Mouse (Mus musculus) G1E (cell line): Measurements from ENCODE around the gene C7. TPM values are rescaled to one million over a fixed set of nuclear protein-coding genes. Genes with fewer than 3 reads are reported as not detected.

Experiments used
- ATAC-seq: 2 replicates; pipeline ENCODE4 v1.8.0; 2016; ENCODE audit warnings: mild to moderate bottlenecking; ENCODE audit not compliant: insufficient number of reproducible peaks, poor library complexity, low FRiP score, severe bottlenecking; ENCODE audit errors: extremely low read depth
- DNase-seq: peaks from one replicate; pipeline ENCODE4 v3.0.0; 2012; ENCODE audit warnings: low spot score
- H3K27me3 ChIP-seq: 2 replicates; pipeline ENCODE4 v1.6.1; 2012; ENCODE audit warnings: mild to moderate bottlenecking, low read length, inconsistent platforms; ENCODE audit not compliant: insufficient read depth
- H3K36me3 ChIP-seq: replicated peaks from 2 replicates; pipeline ENCODE3; 2012; ENCODE audit warnings: mild to moderate bottlenecking, inconsistent platforms
- H3K4me1 ChIP-seq: 2 replicates; pipeline ENCODE4 v1.6.1; 2012; ENCODE audit warnings: low read depth, low read length, inconsistent platforms, mixed read lengths; ENCODE audit not compliant: insufficient read depth
- H3K4me3 ChIP-seq: 2 replicates; pipeline ENCODE4 v1.5.1; 2012; ENCODE audit warnings: low read depth, mild to moderate bottlenecking, inconsistent platforms, low read length, moderate library complexity, mixed read lengths
- H3K9me3 ChIP-seq: replicated peaks from 2 replicates; pipeline ENCODE4 v1.6.1; 2012; ENCODE audit warnings: inconsistent platforms
- CTCF ChIP-seq: IDR thresholded peaks from 2 replicates; pipeline ENCODE4 v1.5.1; 2012; ENCODE audit warnings: low read depth, low read length, inconsistent platforms, mixed read lengths
- GATA1 ChIP-seq: IDR thresholded peaks from 2 replicates; pipeline ENCODE4 v1.6.1; 2012; ENCODE audit warnings: borderline replicate concordance, low read length, inconsistent platforms, mixed read lengths
- GATA2 ChIP-seq: IDR thresholded peaks from 2 replicates; pipeline ENCODE4 v1.6.1; 2012; ENCODE audit warnings: low read depth, low read length, inconsistent platforms, borderline replicate concordance
- POLR2AphosphoS5 ChIP-seq: IDR thresholded peaks from 2 replicates; pipeline ENCODE4 v1.6.1; 2012; ENCODE audit warnings: low read depth, low read length, inconsistent platforms; ENCODE audit not compliant: insufficient replicate concordance
- TAL1 ChIP-seq: conservative IDR thresholded peaks from 2 replicates; pipeline ENCODE4 v1.6.1; 2012; ENCODE audit warnings: low read depth, low read length, inconsistent platforms, mixed read lengths
- polyA plus RNA-seq: library from polyadenylated mRNA; stranded (reverse); fragments of >175 nt; gene quantifications from 2 replicates; pipeline ENCODE4 v1.2.3, GENCODE M21; 2012
- total RNA-seq, 2 experiments: library from RNA; stranded (forward) in 1 of 2; stranded (reverse) in 1 of 2; fragments of 200-1000 nt in 1 of 2; fragments of >200 nt in 1 of 2; fragmentation: Nextera tagmentation in 1 of 2; gene quantifications; 2 replicates each; pipeline ENCODE4 v1.2.3; 2014 to 2017

C7 gene
- total and polyA plus RNA-seq, 3 experiments: 0.05 TPM; not detected in 2

DNA sequence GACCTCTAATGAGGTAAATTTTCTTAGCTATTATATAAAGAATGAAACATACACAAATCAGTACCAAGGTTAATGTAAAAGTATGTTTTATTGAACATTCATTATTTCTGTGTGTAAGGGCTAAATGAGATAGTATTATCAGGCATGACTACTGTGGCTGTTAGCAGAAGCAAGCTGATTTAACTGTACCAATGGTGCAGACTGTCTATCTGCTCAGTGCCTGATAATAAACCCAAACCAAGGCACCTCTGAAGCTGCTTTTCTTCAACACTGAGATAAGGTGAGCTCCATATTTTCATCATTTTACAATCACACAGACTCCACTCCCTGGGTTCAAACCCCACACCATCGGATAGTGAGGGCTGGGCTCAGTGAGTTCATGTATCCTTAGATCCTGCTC is 33.8 kb upstream of the C7 start:
- H3K27me3 ChIP-seq: no peaks in the 10 kb centered on the region
- peaks cover 43% of the 10 kb centered on the region for H3K36me3 ChIP-seq
- ATAC-seq (no peak), DNase-seq (no peak)
- H3K9me3 ChIP-seq: no peaks in the 10 kb centered on the region
- peaks cover 17% of the 10 kb centered on the region for H3K4me1 ChIP-seq
- no peak for TF ChIP-seq GATA1
- TF ChIP-seq TAL1: peak; percentile 43
- no peak for TF ChIP-seq CTCF
- TF ChIP-seq POLR2AphosphoS5: no peak
- no peak overlapping the region for H3K4me3 ChIP-seq

DNA sequence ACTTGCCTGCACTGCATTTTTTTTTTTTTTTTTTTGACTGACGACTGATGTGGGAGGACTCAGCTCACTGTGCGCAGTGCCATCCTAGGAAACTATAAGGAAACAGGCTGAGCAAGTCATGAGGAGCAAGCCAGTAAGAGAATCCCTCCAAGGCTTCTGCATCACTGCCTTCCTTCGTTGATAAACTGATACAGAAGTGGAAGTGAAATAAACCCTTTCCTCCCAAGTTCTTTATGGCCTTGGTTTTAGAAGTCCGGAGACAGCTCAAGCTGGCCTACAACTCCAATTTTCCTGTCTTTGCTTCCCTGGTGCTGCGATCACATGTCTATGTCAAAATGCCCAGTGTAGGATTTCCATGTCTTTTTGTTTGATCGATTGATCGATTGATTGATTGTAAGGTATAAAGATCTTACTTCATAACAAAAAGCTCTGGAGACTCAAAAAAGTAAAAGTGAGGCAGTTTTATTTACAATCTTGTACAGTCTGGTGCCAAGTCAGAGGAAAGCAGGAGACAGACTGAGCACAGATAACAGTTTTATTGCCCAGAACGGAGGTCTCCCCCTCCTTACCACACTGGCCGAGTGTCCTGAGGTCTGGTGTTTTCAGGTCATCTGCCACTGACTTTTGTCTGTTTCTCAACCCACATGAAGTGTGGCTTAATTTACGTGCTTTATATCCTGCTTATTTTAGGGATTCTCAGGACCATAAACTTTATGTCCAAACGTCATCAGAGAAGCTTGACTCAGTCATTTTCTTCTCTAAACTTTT is 32.2 kb upstream of the C7 start:
- peaks cover 3% of the 10 kb centered on the region; the same call in 1 of the 2 replicates for H3K9me3 ChIP-seq
- DNase-seq (no peak), ATAC-seq (no peak)
- peaks cover 29% of the 10 kb centered on the region for H3K36me3 ChIP-seq
- peaks cover 14% of the 10 kb centered on the region for H3K4me1 ChIP-seq
- TF ChIP-seq POLR2AphosphoS5: no peak
- TF ChIP-seq GATA2: no peak
- TF ChIP-seq GATA1: no peak
- TF ChIP-seq CTCF: no peak
- no peak for TF ChIP-seq TAL1
- no peak overlapping the region for H3K4me3 ChIP-seq
- H3K27me3 ChIP-seq: peaks cover 3% of the 10 kb centered on the region; the same call in 1 of the 2 replicates

DNA sequence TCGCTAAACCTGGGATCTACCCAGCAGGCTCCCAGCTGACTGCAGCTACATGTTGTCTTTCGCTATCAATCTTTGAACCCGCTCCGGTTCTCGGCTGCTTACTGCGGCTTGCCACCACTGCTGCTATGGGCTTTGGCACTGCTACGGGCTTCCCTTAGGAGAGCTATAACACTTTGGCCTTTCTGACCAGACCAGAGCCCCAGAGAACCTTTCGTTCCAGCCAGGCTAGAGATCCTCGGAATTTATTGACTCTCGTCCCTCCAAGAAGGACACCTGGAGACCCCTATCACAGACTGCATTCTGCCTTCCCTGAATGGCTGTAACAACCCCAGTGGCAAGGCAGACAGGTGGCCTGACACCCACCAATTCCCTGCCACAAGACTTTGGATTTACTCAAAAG is 26.6 kb upstream of the C7 start:
- Histone ChIP-seq H3K27me3 (peaks cover 6% of the 10 kb centered on the region), H3K36me3 (no peaks in the 10 kb centered on the region), H3K9me3 (peaks cover 3% of the 10 kb centered on the region; the same call in 1 of the 2 replicates), H3K4me1 (peaks cover 23% of the 10 kb centered on the region), H3K4me3 (no peak overlapping the region)
- ATAC-seq (no peak), DNase-seq (no peak)
- no peak for TF ChIP-seq CTCF
- no peak for TF ChIP-seq GATA1
- no peak for TF ChIP-seq TAL1
- no peak for TF ChIP-seq GATA2
- no peak for TF ChIP-seq POLR2AphosphoS5

DNA sequence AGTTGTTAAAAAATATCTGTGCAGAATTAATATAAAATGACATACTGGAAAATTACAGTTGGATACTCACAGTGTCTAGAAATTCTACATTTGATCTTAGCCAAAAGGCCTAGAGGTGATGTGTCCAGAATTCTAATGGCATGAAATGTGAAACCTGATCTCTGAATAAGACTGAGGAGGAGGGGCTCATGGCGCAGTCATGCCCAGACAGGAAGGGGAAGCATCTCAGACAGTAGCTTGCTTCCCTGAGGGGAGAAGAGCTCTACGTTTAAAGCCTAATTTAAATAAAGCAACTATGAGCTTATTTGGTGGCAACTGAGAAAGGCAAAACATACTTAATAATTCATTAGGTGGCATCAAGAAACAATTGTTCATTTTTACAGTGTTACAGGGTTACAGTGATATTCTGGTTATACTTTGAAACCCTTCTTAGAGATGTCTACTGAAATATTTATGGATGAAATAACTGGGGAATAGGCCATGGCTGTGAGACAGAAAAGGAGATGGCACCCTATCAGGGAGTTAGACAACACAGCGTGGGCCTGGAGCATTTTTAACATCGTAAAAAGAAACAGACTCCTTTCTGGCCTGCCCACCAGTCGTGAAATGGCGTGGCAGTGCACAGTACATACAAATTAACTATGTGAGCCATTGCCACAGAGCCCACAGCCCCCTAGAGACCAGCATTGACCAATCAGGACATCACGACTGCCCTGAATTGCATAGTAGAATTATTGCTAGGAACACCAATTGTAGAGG is 25.5 kb upstream of the C7 start:
- ATAC-seq (peak; percentile 15; the same call in 1 of the 2 replicates), DNase-seq (peak; percentile 10)
- H3K36me3 ChIP-seq: no peaks in the 10 kb centered on the region
- H3K4me3 ChIP-seq: no peak overlapping the region
- peaks cover 5% of the 10 kb centered on the region; the same call in 1 of the 2 replicates for H3K9me3 ChIP-seq
- peaks cover 11% of the 10 kb centered on the region for H3K27me3 ChIP-seq
- peaks cover 28% of the 10 kb centered on the region for H3K4me1 ChIP-seq
- TF ChIP-seq CTCF (no peak), GATA2 (no peak), GATA1 (no peak), TAL1 (no peak), POLR2AphosphoS5 (no peak)

DNA sequence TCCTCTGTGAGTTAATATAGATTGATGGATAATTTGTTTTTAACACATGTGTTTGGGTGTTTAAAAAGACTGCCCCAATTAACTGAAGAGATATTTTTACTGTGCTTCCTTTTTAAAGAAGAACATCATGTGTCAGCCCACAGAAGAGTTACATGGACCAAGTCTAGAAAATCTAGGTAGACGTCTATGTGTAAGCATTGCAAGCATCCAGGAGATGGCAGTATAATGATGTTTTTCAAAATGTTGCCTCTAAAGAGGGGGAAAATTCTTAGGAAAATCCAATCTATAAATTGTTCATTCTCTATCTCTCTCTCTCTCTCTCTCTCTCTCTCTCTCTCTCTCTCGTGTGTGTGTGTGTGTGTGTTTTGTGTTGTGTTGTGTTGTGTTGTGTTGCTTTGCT is 22.6 kb upstream of the C7 start:
- DNase-seq: no peak
- peaks cover 52% of the 10 kb centered on the region for H3K4me1 ChIP-seq
- no peak overlapping the region for H3K4me3 ChIP-seq
- H3K27me3 ChIP-seq: peaks cover 12% of the 10 kb centered on the region; the same call in 1 of the 2 replicates
- 0 out of 2 replicates have a peak, but pooled peaks cover 2% of the 10 kb centered on the region for H3K9me3 ChIP-seq
- ATAC-seq: no peak
- H3K36me3 ChIP-seq: no peaks in the 10 kb centered on the region
- TF ChIP-seq CTCF (no peak), GATA1 (no peak)

DNA sequence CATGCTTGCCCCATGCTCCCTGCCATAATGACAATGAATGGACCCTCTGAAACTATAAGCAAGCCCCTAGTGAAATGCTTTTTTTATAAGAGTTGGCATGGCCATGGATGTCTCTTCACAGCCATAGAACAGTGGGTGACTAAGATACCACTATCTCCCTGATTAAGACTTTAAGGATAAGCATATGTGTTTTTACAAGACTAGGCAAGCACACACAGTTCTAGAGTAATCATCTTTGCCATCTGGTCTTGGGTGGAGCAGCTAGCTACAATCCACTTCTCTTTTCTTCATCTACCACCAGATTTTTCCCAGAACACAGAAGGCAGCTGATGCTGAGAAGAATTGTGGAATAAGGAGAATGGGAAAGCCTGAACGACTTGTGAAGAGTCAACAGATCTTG is 17.7 kb upstream of the C7 start:
- Histone ChIP-seq H3K9me3 (peaks cover 10% of the 10 kb centered on the region), H3K36me3 (no peaks in the 10 kb centered on the region), H3K27me3 (peaks cover 9% of the 10 kb centered on the region; the same call in 1 of the 2 replicates), H3K4me1 (peaks cover 41% of the 10 kb centered on the region), H3K4me3 (no peak overlapping the region; the same call in 1 of the 2 replicates)
- TF ChIP-seq TAL1 (peak; percentile 97), POLR2AphosphoS5 (no peak)
- ATAC-seq: peak; percentile 96
- peak; percentile 27 for DNase-seq
